Mouse (Mus musculus) olfactory bulb, adult 2 months (tissue): ENCODE results near the gene Trim6.

Source experiments
- CTCF ChIP-seq: fragments of 200-500 bp; IDR thresholded peaks from 2 replicates; pipeline ENCODE4 v1.5.1; 2012; ENCODE audit warnings: low read depth, mild to moderate bottlenecking, low read length, moderate library complexity; ENCODE audit not compliant: insufficient read depth
- POLR2A ChIP-seq: fragments of 200-500 bp; IDR thresholded peaks from 2 replicates; pipeline ENCODE4 v1.6.1; 2012; ENCODE audit warnings: mild to moderate bottlenecking, low read depth, low read length, moderate library complexity; ENCODE audit not compliant: insufficient read depth

DNA sequence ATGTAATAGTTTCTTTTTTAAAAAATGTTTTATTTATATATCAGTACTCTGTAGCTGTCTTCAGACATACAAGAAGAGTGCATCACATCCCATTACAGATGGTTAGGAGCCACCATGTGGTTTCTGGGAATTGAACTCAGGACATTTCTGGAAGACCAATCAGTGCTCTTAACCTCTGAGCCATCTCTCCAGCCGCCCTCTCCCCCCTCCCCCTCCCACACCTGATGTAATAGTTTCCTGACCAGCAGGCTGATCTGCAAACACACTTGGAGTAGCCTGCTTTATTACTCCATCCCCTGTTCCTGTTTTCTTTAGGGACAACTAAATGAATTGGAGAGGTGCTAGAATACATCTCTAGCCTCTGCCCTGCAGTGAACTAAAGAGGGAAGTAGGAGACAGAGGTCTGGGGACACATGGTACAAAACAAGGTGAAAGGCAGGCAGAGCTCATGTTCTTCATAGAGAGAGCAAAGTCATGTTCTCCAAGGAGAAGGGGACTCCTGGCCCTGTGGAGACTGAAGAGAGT is 2.5 kb upstream of the Trim6 start:
- no peak for TF ChIP-seq CTCF
- no peak for TF ChIP-seq POLR2A
